Mouse (Mus musculus) gastrocnemius, postnatal 4 days (tissue): ENCODE results near the gene Fxr2. TPM values are rescaled to one million over a fixed set of nuclear protein-coding genes. Genes with fewer than 3 reads are reported as not detected.
A peak's percentile ranks its signal among the peaks of the same experiment; 100 is the strongest.
"Not testable (repeated sequence)": the region's sequence is repeated elsewhere in the genome, so short reads cannot be mapped to it uniquely, and the experiment has no call there.

Experiments used
- DNase-seq, 2 experiments: peaks; one replicate each; pipeline ENCODE4 v3.0.0; 2021 to 2022; ENCODE audit warnings: low spot score in 2 of 2, mixed read lengths in 2 of 2
- total RNA-seq, 2 experiments: library from RNA; stranded (reverse); gene quantifications; 2 replicates each; pipeline ENCODE4 v1.2.3; 2021

The Fxr2 gene
- total RNA-seq, 2 experiments from 2014 or later = 90.3 to 94.0 TPM

GRCm38 (mm10) chr11:69608525-69608924 is 24.3 kb upstream of the Fxr2 start:
- DNase-seq = no peak

GRCm38 (mm10) chr11:69609416-69609815 is 23.4 kb upstream of the Fxr2 start:
- DNase-seq = no peak

DNA sequence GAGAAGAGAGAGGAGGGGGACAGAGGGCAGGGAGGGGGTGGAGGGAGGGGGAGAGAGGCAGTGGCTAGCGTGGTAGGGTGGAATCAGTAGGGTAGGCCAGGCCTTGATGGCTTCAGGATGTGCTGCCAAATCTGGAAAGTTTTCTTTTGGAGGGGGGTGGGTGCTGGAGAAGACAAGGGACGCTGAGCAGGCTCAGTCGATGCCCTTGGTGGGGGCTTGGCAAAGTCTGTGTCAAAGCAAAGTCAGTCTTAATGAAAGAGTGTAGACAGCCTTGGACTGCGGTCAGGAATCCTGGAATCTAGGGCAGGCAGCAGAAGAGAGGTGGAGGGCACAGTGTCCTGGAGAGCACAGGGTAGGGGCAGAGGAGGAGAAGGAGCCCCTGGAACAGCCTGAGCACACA is 21.9 kb upstream of the Fxr2 start:
- DNase-seq = no peak

GRCm38 (mm10) chr11:69613553-69614256 is 19.1 kb upstream of the Fxr2 start:
- peak; percentile 80 to 87 for DNase-seq

GRCm38 (mm10) chr11:69614257-69614588 is 18.6 kb upstream of the Fxr2 start:
- not testable (repeated sequence) for DNase-seq

DNA sequence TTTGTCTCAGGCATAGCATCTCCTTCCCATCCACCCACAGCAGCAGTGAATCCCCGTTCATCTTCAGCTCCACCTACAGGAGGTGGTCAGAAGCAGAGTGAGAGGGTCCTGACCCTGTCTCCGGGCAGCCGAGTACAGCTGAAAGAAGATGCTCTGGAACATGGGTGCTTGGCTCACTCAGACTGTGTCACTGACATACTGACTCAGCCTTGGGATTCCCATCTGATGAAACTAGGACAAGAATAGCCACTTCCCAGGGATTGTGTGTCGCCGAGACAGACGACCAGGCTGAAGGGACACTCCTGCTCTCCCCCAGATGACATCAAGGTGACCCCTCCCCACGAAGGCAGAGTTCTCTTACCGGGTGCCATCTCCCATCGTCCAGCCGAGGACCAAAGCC is 16.0 kb upstream of the Fxr2 start:
- no peak for DNase-seq

DNA sequence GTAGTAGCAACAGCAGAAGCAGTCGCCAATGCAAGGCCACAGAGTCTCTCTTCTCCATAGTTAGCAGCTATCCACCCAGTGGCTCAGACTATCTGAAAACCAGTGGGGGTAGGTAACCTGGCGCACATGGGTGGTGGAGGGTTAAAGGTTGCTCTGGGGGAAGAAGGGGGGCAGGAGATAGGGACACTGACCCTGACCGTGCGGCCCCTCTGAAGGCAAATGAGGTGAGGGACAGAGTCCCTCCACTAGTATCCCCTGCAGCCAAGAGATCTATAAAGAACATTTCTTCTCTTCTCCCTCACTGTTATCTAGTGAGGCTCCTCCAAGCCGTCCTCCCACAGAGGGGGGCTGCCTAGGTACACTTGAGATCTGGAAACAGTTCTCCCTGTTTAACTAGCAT is 15.0 kb upstream of the Fxr2 start, which contains the start of gene Shbg:
Shbg (minus strand) TSS at position 101 of the 400 bp plus-strand sequence.
- no peak for DNase-seq

DNA sequence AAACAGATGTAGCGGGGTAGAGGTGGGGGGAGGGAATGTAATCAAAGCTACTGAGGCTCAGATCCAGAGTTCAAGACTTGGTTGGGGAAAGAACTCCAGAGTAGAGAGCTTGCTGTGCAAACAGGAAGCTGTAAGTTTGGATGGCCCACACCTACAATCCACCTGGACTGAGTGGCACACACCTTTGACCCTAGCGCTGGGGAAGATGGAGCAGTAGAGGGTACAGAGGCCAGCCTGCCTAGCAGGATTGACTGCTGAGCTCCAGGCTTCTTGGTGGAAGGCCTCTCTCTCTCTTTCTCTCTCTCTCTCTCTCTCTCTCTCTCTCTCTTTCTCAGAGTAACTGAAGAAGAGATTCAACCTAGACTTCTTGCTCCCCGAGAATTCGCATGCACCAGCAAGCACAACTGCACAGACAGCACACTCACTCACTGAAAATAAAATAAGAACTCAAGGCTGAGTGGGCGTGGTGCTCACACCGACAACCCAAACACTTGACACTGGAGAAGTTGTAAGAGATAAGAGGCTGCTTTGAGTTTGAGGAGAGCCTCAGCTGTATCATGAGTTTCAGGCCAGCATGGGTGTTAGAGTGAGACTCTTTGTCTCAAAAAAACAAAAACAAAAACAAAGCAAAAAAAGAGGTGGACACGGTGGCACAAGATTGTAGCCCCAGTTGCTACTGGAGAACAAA is 12.3 kb upstream of the Fxr2 start:
- DNase-seq = no peak

GRCm38 (mm10) chr11:69621571-69622268 is 11.1 kb upstream of the Fxr2 start, which contains the start of gene Sat2:
TSS of gene Sat2 (plus strand) at chr11:69622024.
- peak; percentile 45 to 72 for DNase-seq

DNA sequence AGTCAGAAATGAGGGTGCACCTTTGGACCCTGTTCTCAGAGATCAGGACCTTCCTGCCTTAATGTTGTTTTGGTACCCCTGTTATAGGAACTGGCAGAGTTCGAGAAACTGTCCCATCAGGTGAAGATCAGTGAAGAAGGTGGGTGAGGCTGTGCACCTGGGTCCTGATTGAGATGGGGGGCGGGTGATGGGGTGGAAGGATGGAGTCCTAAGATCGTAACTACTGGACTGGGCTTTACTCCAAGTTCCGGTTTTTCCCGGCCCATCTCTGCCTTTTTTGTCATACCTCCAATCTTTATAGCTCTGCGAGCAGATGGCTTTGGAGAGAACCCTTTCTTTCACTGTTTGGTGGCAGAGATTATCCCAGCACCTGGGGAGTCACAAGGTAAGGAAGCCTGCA is 10.4 kb upstream of the Fxr2 start:
- DNase-seq = no peak

DNA sequence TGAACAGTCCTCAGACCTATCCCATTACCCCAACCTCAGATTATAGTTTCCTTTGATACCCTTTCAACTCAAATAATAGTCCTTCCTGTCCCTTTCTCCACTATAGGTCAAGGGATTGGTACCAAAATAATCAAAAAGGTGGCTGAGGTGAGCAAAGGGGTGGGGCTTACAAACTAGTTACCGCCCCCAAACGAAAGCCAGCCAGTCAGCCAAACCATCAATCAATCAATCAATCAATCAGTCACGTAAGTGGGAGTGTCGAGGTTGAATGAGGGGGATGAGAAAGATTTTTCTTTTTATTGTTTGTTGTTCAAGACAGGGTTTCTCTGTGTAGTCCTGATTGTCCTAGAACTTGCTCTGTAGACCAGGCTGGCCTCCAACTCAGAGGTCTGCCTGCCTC is 9.8 kb upstream of the Fxr2 start:
- no peak for DNase-seq

DNA sequence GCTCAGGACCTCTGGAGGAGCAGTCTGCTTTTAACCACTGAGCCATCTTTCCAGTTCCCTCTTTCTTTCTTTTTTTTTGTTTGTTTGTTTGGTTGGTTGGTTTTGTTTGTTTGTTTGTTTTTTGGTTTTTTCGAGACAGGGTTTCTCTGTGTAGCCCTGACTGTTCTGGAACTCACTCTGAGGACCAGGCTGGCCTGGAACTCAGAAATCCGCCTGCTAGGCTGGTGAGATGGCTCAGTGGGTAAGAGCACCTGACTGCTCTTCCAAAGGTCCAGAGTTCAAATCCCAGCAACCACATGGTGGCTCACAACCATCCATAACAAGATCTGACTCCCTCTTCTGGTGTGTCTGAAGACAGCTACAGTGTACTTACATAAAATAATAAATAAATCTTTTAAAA is 8.5 kb upstream of the Fxr2 start:
- DNase-seq = not testable (repeated sequence)

GRCm38 (mm10) chr11:69628286-69628685 is 4.5 kb upstream of the Fxr2 start:
- DNase-seq = peak; percentile 35 to 70

DNA sequence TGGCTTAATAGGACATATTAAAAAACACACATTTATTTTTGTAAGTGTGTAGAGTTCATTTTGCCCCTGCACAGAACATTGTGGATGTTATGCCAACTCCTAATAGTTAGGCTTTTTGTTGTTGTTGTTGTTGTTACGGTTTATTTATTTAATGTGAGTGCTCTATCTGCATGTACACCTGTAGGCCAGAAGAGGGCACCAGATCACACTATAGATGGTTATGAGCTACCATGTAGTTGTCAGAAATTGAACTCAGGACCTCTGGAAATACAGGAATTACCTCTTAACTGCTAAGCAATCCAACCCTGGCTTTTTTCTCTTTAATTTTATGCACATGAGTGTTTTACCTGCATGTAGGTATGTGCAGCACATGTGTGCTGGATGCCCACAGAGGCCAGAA is 3.0 kb upstream of the Fxr2 start:
- no peak for DNase-seq

DNA sequence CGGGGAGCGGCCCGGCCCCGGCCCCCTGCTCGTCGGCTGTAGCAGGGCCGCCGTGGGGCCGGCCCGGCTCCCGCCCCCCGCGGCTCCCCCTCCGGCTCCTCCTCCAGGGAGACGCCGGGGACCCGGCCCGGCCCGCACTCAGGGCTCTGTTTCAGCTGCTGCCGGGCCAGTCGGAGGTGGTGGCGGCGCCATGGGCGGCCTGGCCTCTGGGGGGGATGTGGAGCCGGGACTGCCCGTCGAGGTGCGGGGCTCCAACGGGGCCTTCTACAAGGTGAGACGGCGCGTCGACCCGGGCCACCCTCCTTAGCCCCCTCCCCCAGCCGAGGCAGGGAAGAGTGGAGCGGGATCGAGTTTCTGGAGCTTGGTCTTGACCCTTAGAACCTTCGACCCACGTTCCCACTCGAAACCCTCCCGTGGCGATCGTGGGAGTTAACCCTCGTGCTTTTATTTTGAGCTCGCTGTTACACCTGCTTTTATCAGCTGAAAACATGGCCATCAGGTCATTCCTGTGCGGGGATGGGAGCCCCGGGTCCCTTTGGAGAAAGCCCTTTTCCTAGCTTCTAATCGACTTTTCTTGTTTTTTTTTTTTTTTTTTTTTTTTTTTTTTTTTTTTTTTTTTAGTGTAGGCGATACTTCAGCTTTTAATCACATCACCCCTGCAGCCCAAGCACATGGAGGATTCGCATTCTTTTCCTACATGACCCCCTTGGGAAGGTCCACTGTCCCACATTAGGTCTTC is 507 bp downstream of the Fxr2 start:
- peak in 1 of 2 experiments; percentile 68 for DNase-seq

DNA sequence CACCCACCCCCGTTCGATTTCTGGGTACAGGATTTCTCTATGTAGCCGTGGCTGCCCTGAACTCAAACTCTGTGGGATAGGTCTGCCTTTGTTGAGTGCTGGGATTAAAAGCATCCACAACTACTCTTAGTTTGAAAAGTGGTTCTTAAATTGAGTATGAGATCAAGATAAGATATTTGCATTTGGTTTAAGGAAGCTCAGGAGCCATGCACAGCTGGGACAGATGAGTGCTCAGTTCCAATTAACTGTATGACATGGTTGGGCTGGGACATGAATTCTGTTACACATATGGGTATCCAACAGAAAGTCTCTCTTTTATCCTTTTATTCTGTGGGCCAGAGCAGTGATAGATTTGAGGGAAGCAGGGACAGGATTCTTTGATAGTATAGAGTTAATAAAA is 2.7 kb downstream of the Fxr2 start:
- no peak for DNase-seq

GRCm38 (mm10) chr11:69645860-69646259 is 13.1 kb downstream of the Fxr2 start:
- DNase-seq = no peak

GRCm38 (mm10) chr11:69653399-69653798 is 20.6 kb downstream of the Fxr2 start:
- DNase-seq = no peak

DNA sequence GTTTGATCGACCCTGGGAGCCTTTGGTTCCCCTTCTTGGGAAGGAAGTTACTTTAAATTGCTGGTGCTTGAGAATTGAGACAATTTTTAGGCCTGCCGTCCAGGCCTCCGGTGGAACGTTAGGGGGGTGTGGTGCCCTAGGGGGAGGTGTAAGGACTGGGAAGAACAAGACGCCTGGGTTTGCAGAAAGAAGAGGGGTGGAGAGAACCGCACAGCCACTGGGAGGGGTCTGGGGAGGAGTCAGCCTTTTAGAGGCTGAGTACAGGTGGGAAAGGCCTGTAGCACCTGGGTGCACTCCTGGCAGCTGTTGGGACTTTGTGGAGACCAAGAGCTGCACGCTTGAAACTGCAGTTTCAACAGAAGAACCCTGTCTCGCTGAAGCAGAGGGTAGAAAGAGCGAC is 22.0 kb downstream of the Fxr2 start:
- no peak for DNase-seq

- peak in 1 of 2 experiments; percentile 72 for DNase-seq
These were observed 22.7 kb downstream of the Fxr2 start, which contains the start of gene Sox15 for GRCm38 (mm10) chr11:69655264-69656064. TSS of gene Sox15 (plus strand) at chr11:69655314.

DNA sequence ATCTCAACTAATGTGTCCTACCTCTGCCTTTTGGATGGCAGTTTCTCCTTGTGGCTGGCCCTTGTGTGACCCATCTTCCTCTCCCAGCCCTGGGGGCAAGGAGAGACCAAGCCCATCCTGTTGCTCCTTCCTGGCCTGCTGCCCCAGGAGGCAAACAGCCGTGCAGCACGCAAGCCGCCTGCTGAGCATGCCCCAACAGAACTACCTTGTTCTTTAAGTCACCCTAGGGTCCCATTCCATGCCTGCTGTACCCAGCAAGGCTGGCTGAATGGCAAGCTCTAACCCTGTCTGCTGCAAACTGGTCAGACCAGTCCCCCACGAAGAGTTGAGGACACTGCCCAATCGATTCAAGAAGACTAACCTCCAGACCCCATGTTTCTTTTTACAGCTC is 23.3 kb downstream of the Fxr2 start:
- DNase-seq = no peak
